Mouse (Mus musculus) erythroblast, embryonic 14.5 days (primary cell): ENCODE results near the gene Tmprss12. TPM values are rescaled to one million over a fixed set of nuclear protein-coding genes. Genes with fewer than 3 reads are reported as not detected.

Experiments
- H3K27me3 ChIP-seq: 2 replicates; pipeline ENCODE4 v1.6.1; 2012; ENCODE audit warnings: inconsistent platforms; ENCODE audit not compliant: control insufficient read depth
- H3K36me3 ChIP-seq: 2 replicates; pipeline ENCODE4 v1.6.1; 2012; ENCODE audit warnings: mild to moderate bottlenecking, inconsistent platforms; ENCODE audit not compliant: control insufficient read depth
- H3K4me1 ChIP-seq: 2 replicates; pipeline ENCODE4 v1.6.1; 2012; ENCODE audit warnings: inconsistent platforms; ENCODE audit not compliant: control insufficient read depth
- H3K4me3 ChIP-seq: replicated peaks from 2 replicates; pipeline ENCODE3; 2012; ENCODE audit warnings: moderate library complexity, mild to moderate bottlenecking, inconsistent platforms
- H3K9me3 ChIP-seq: 2 replicates; pipeline ENCODE4 v1.6.1; 2012; ENCODE audit warnings: low read length, inconsistent platforms, mixed read lengths; ENCODE audit not compliant: control insufficient read depth
- GATA1 ChIP-seq: IDR thresholded peaks from 2 replicates; pipeline ENCODE4 v1.6.1; 2012; ENCODE audit warnings: low read length, inconsistent platforms, mixed read lengths
- TAL1 ChIP-seq: IDR thresholded peaks from 3 replicates; pipeline ENCODE4 v1.6.1; 2012; ENCODE audit warnings: low read length, inconsistent platforms, mixed read lengths
- polyA plus RNA-seq: library from polyadenylated mRNA; stranded (reverse); fragments of >175 nt; gene quantifications from 2 replicates; pipeline ENCODE4 v1.2.3, GENCODE M21; 2012

Tmprss12 gene
- polyA plus RNA-seq: not detected in 2 replicates

DNA sequence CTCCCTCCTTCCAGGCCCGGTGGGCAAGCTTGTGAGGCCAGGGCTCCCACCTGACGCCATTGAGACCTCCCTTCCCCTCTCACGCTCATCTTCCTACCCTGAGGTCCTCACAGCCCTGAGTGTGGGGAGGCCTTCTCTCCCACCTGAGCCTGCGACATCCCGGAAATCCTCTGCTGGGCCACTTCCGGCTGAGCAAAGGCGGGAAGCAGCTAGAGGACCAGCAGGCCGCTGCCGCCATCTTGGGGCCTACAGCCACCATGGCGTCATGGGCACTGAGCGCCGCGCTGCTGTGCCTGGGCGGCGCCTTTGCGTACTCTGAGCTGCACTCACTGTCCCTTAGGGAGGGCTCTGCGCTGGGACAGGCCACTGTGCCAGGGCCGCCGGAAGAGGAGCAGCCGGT, at the start of gene Tmprss12:
Gene Tmprss12, plus strand, starts transcription at position 212 of the 400 bp plus-strand sequence.
- H3K27me3 ChIP-seq: no peaks in the 10 kb centered on the region; the same call in 1 of the 2 replicates
- TF ChIP-seq GATA1 (no peak), TAL1 (no peak)
- no peaks in the 10 kb centered on the region for H3K4me1 ChIP-seq
- H3K4me3 ChIP-seq: no peak within 1 kb of the TSS
- no peaks in the 10 kb centered on the region; the same call in 1 of the 2 replicates for H3K36me3 ChIP-seq
- peaks cover 9% of the 10 kb centered on the region for H3K9me3 ChIP-seq

DNA sequence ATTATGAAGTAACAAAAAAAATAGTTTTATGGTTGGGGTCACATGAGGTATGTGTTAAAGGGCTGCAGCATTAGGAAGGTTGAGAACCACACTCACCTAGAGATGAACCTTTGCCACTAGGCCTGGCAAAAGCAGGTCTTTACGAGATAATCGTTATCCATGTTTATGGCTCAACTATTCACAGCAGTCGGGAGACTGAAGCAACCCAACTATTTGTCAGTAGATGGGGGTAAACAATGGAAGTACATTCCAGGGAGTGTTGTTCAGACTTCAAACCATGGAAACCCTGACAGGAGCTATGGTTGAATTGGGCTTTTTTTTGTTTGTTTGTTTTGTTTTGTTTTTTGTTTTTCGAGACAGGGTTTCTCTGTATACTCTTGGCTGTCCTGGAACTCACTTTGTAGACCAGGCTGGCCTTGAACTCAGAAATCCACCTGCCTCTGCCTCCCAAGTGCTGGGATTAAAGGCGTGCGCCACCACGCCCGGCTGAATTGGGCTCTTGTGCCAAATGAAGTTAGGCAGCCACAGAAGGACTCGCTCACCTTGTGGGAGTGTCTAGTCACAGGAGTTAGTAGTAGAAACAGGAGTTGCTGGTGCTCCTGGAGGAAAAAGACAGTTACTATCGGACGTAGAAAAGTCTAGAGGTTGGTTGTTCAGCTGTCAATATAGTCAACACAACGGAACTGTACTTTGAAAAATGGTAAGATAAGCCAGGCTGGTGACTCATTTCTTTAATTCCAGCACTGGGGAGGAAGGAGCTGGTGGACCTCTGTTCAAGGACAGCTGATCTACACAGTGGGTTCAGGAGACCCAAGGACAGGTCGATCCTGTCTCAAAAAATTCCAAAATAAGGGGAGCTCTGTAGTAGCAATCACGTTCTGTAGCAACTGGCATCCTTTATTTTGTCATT, 48.8 kb upstream of the Tmprss12 start:
- H3K36me3 ChIP-seq: peaks cover 72% of the 10 kb centered on the region
- H3K4me1 ChIP-seq: peaks cover 71% of the 10 kb centered on the region
- H3K9me3 ChIP-seq: peaks cover 4% of the 10 kb centered on the region; the same call in 1 of the 2 replicates
- no peaks in the 10 kb centered on the region for H3K27me3 ChIP-seq
- TF ChIP-seq TAL1: no peak
- TF ChIP-seq GATA1: no peak
- H3K4me3 ChIP-seq: no peak overlapping the region

DNA sequence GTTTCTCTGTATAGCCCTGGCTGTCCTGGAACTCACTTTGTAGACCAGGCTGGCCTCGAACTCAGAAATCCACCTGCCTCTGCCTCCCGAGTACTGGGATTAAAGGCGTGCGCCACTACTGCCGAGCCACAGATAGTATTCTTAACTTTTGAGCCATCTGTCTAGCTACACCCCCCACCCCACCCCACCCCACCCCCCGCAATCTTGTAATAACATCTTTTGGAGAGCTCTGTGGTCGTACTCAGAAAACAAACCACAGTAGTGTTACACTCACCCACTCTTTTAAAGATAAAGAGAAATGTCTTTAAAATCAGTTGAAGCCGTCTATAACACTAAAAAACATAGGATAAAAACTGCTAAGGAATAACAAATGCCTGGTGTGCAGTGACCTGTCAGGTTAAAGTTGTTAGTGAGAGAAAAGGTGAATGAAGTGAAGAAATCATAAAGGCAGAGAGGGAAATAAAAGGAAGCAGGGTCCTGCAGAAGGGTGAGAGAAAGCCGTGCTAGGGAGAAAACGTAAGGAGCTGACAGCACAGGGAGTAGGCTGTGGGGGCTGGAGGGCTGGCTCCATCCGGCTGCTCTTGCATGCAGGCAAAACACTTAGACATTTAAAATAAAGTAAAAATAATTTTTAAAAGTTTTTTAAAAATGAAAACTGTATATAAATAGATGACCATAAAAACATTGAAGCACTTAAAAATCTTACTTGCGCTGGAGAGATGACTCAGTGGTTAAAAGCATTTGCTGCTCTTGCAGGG, 45.2 kb upstream of the Tmprss12 start:
- no peaks in the 10 kb centered on the region for H3K27me3 ChIP-seq
- TF ChIP-seq GATA1 (no peak), TAL1 (no peak)
- peaks cover 4% of the 10 kb centered on the region; the same call in 1 of the 2 replicates for H3K9me3 ChIP-seq
- H3K4me1 ChIP-seq: peaks cover 52% of the 10 kb centered on the region
- no peak overlapping the region for H3K4me3 ChIP-seq
- peaks cover 94% of the 10 kb centered on the region for H3K36me3 ChIP-seq

DNA sequence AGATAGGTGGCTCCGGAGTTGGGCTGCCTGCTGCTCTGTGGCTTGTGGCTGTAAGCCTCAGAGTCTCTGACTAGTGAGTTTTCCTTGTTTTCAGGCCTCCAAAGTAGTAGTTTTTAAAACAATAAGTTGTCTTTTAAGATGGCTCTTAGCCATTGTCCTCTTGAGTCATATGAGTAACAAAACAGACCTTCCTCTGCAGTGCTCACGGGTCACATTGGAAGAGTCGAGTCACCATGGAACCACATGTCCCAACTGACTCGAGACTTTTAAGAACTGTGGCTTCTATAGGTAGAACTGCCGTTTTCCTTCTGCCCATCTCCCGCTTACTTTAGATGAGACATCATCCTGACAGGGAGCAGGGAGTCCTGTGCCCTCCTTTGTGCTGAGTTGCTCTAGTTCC, 43.7 kb upstream of the Tmprss12 start:
- Histone ChIP-seq H3K36me3 (peaks cover 99% of the 10 kb centered on the region), H3K4me1 (peaks cover 40% of the 10 kb centered on the region)
- TF ChIP-seq TAL1 (no peak), GATA1 (no peak)

DNA sequence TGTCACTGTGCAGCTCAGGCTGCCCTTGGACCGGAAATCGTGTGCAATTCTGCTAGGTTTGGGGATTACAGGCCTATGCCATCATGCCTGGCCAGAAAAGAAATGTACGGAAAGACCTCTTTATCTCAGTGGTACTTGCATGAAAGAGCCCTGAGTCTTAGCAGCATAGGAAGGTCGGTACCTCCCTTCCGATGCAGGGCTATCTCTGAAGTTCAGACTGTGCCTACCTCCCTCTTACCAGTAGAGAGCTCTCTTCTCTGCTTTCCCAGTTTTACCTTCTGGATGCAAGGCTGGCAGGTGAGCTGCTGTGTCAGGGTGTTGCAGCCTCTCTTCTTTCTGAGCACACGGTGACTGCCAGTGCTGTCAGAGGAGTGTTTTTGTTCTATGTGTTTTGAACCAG, 38.9 kb upstream of the Tmprss12 start:
- TF ChIP-seq TAL1: no peak
- no peak for TF ChIP-seq GATA1
- Histone ChIP-seq H3K9me3 (no peaks in the 10 kb centered on the region), H3K27me3 (no peaks in the 10 kb centered on the region), H3K4me3 (no peak overlapping the region), H3K4me1 (peaks cover 6% of the 10 kb centered on the region; the same call in 1 of the 2 replicates), H3K36me3 (peaks cover 100% of the 10 kb centered on the region)

More for the DNA sequence above, 43.7 kb upstream of the Tmprss12 start:
- Histone ChIP-seq H3K27me3 (no peaks in the 10 kb centered on the region), H3K4me3 (no peak overlapping the region), H3K9me3 (peaks cover 4% of the 10 kb centered on the region; the same call in 1 of the 2 replicates)

DNA sequence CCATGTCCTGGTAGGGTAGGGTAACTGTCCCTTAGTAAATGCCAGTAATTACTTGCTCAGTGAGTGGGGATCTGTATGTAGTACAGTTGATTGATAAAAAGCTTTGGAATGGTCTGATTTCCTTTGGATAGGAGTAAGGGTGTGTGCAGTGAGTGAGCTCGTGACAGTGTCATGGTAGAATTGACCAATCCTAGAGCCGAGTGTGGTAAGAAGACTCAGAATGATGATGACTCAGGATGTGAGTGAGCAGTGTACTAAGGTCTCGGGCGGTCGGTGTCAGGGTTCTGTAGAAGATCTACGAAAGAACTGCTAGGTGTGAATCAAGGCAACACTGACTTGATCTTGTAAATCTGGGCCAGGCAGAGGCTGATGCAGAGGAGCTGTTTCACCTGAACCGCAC, 34.7 kb upstream of the Tmprss12 start:
- TF ChIP-seq TAL1: no peak
- TF ChIP-seq GATA1: no peak
- H3K36me3 ChIP-seq: peaks cover 100% of the 10 kb centered on the region
- no peaks in the 10 kb centered on the region for H3K9me3 ChIP-seq

DNA sequence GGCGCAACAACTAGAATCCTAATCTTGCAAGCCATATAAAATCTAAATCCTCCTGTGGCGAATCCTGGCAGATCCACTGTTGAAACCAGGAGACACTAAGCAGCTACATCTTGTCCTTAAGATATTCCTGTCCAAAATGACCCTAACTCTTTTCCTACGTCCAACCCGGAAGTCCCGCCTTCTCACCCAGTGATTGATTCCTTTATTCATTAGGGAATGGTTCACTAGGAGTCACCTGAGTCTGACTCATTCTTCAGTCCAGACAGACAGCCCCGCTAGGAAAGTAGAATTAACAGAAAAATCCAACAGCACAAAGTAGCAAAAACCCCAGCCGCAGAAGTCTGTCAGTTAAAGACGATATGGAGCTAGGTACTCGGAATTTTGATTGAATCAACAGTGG, 33.3 kb upstream of the Tmprss12 start:
- H3K36me3 ChIP-seq: peaks cover 100% of the 10 kb centered on the region
- TF ChIP-seq GATA1 (no peak), TAL1 (no peak)
- no peak overlapping the region for H3K4me3 ChIP-seq
- H3K9me3 ChIP-seq: no peaks in the 10 kb centered on the region
- H3K4me1 ChIP-seq: no peaks in the 10 kb centered on the region; the same call in 1 of the 2 replicates
- H3K27me3 ChIP-seq: no peaks in the 10 kb centered on the region

More for the DNA sequence above, 34.7 kb upstream of the Tmprss12 start:
- H3K4me1 ChIP-seq: peaks cover 4% of the 10 kb centered on the region
- no peaks in the 10 kb centered on the region for H3K27me3 ChIP-seq
- H3K4me3 ChIP-seq: no peak overlapping the region

DNA sequence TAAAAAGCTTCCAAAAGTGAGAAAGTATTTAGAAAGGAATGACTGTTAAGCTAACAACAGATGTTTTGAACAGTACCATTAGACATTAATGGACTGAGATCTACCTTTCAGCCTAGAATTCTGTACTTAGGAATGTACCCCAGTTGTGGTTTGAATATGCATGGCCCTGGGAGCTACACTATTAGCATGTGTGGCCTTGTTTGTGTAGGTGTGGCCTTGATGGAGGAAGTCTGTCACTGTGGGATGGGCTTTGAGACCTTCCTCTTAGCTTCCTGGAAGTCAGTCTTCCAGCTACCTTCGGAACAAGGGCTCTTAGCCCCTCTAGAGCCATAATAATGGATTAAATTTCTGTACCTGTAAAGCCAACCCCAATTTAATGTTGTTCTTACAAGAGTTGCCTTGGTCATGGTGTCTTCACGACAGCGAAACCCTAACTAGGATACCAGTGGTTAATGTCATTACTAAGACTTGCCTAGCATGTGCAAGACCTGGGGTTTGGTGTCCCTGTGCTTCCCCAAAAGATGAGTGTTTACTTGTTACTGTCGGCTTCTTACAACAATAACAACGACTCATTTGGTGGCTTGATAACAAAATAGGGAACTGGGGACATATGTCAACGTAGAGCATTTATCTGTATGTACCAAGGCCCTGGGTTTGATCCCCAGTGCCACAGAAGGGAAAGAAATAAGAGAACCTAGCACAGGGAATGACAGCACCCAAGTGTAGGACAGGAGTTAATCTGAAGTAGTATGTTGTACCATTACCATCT, 31.8 kb upstream of the Tmprss12 start:
- H3K9me3 ChIP-seq: no peaks in the 10 kb centered on the region
- no peaks in the 10 kb centered on the region; the same call in 1 of the 2 replicates for H3K4me1 ChIP-seq
- no peaks in the 10 kb centered on the region for H3K27me3 ChIP-seq
- peaks cover 100% of the 10 kb centered on the region for H3K36me3 ChIP-seq
- TF ChIP-seq GATA1: no peak
- no peak for TF ChIP-seq TAL1
- no peak overlapping the region for H3K4me3 ChIP-seq
